Mouse (Mus musculus) heart, embryonic 16.5 days (tissue): ENCODE results near the gene Pole3. TPM values are rescaled to one million over a fixed set of nuclear protein-coding genes. Genes with fewer than 3 reads are reported as not detected.
"Not testable (repeated sequence)": the region's sequence is repeated elsewhere in the genome, so short reads cannot be mapped to it uniquely, and the experiment has no call there.

Experiments
- ATAC-seq: fragments of 200-750 bp; cut with Nextera tagmentation; replicated peaks from 2 replicates; pipeline ENCODE4 v1.8.0; 2017; ENCODE audit warnings: moderate number of reproducible peaks; ENCODE audit not compliant: insufficient read depth, low FRiP score; ENCODE audit errors: extremely low read depth
- H3K27ac ChIP-seq: fragments of 300-500 bp; sonication (generic); 2 replicates; pipeline ENCODE4 v1.5.1; 2014; ENCODE audit warnings: mild to moderate bottlenecking, low read length, control low read depth, moderate library complexity
- H3K27me3 ChIP-seq: fragments of 300-500 bp; sonication (generic); 2 replicates; pipeline ENCODE4 v1.6.1; 2014; ENCODE audit warnings: low read length, mixed read lengths; ENCODE audit not compliant: control insufficient read depth, insufficient read depth
- H3K36me3 ChIP-seq: fragments of 300-500 bp; sonication (generic); 2 replicates; pipeline ENCODE4 v1.6.1; 2014; ENCODE audit not compliant: control insufficient read depth, insufficient read depth
- H3K4me1 ChIP-seq: fragments of 300-500 bp; sonication (generic); 2 replicates; pipeline ENCODE4 v1.6.1; 2014; ENCODE audit warnings: low read length, mixed read lengths; ENCODE audit not compliant: control insufficient read depth, insufficient read depth
- H3K4me2 ChIP-seq: fragments of 300-500 bp; sonication (generic); 2 replicates; pipeline ENCODE4 v1.6.1; 2014; ENCODE audit warnings: low read depth, mild to moderate bottlenecking, control low read depth, low read length
- H3K4me3 ChIP-seq: fragments of 300-500 bp; sonication (generic); 2 replicates; pipeline ENCODE4 v1.5.1; 2014; ENCODE audit warnings: mild to moderate bottlenecking, control low read depth, low read length
- H3K9ac ChIP-seq: fragments of 300-500 bp; sonication (generic); 2 replicates; pipeline ENCODE4 v1.6.1; 2014; ENCODE audit warnings: low read length, control low read depth
- H3K9me3 ChIP-seq: fragments of 300-500 bp; sonication (generic); replicated peaks from 2 replicates; pipeline ENCODE4 v1.6.1; 2016; ENCODE audit warnings: low read length; ENCODE audit not compliant: control insufficient read depth
- WGBS: fragments of 180-500 bp; shearing (Covaris S2); extraction: QIAGEN DNeasy Blood & Tissue Kit; methylation state at CpG from one replicate; pipeline ENCODE4 v1.1.7; 2014; 5-methylcytosine and 5-hydroxymethylcytosine counted together
- polyA plus RNA-seq: library from polyadenylated mRNA; unstranded; fragments of >200 nt; fragmentation: Nextera tagmentation; extraction: Ambion mirVana; gene quantifications from 2 replicates; pipeline ENCODE4 v1.2.1, GENCODE M21; 2015

Gene Pole3
- polyA plus RNA-seq, 1 experiment from 2014 or later = 51.4 TPM

DNA sequence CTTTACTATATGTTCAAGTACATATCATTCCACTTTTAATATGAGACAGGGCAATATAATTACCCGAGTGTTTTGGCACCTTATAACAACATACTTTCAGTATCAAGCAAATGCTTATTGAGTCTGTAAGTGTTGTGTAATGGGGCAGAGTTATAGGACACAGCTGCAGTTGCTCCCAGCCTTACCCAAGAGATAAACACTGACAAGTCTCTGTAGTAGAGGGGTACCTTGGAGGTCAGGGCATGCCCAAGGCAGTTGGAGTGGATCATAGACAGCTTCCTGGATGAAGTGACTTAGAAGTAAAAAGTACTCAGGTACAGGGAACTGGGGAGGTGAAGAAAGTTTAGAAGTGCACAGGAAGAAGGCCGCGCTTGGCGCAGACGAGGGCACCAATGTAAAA is 37.7 kb downstream of the Pole3 start:
- Histone ChIP-seq H3K4me1 (no peaks in the 10 kb centered on the region), H3K9ac (no peak overlapping the region), H3K27ac (no peak overlapping the region), H3K9me3 (no peaks in the 10 kb centered on the region), H3K36me3 (no peaks in the 10 kb centered on the region), H3K4me3 (no peak overlapping the region), H3K4me2 (no peak overlapping the region), H3K27me3 (no peaks in the 10 kb centered on the region)
- ATAC-seq = no peak
- WGBS = 88% methylated on average over 5 of the region's 5 CpGs

DNA sequence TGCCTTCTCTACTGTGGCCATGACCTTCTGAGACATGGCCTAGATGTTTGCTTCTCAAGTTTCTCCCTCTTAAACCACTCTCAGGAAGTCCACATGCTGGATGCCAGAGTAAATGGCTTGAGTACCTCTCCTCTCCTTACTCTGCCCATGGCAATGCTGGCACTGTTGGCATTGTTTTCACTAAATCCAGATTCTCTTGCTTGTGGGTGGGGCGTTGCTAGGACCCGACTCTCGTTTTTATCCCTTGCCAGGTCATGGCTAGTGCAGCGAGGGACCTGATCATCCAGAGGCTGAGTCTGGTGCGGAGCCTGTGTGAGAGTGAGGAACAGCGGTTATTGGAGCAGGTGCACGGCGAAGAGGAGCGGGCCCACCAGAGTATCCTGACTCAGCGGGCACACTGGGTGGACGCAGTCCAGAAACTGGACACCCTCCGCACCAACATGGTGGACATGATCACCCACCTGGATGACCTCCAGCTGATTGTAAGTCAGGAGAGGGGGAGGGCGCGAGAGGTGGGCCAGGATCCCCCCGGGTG is 38.6 kb downstream of the Pole3 start:
- no peaks in the 10 kb centered on the region for H3K36me3 ChIP-seq
- ATAC-seq = no peak
- H3K4me2 ChIP-seq = no peak overlapping the region
- H3K9ac ChIP-seq = no peak overlapping the region
- no peaks in the 10 kb centered on the region for H3K27me3 ChIP-seq
- no peak overlapping the region for H3K4me3 ChIP-seq
- no peaks in the 10 kb centered on the region for H3K9me3 ChIP-seq
- no peaks in the 10 kb centered on the region for H3K4me1 ChIP-seq
- no peak overlapping the region for H3K27ac ChIP-seq
- 86% methylated on average over 15 of the region's 15 CpGs for WGBS

- H3K4me3 ChIP-seq = no peak overlapping the region
- no peaks in the 10 kb centered on the region for H3K4me1 ChIP-seq
- no peak overlapping the region for H3K4me2 ChIP-seq
- H3K27me3 ChIP-seq = no peaks in the 10 kb centered on the region
- no peaks in the 10 kb centered on the region for H3K9me3 ChIP-seq
- H3K36me3 ChIP-seq = no peaks in the 10 kb centered on the region
- no peak overlapping the region for H3K27ac ChIP-seq
- ATAC-seq = no peak
- H3K9ac ChIP-seq = no peak overlapping the region
- WGBS = 71% methylated on average over 8 of the region's 8 CpGs
These were observed 39.3 kb downstream of the Pole3 start for GRCm38 (mm10) chr4:62485450-62486161.

DNA sequence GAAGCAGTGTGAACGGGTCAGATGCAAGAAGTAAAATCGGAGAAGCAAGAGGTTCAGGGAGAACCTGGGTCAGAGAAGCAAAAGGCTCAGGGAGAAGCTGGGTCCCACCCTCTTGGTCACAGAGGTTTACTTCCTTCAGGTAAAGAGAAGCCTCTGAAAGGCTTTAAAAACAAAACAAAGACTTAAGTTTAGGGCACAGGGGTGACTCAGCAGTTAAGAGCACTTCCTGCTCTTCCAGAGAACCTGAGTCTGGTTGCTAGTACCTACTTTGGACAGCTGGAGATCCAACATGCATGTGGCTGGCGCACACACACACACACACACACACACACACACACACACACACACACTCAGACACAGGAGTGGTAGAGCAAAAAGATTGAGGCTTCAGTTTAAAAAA is 39.9 kb downstream of the Pole3 start:
- H3K4me1 ChIP-seq = peaks cover 2% of the 10 kb centered on the region
- no peak for ATAC-seq
- no peak overlapping the region for H3K4me3 ChIP-seq
- H3K27ac ChIP-seq = no peak overlapping the region
- H3K9me3 ChIP-seq = no peaks in the 10 kb centered on the region
- H3K4me2 ChIP-seq = no peak overlapping the region
- no peaks in the 10 kb centered on the region for H3K27me3 ChIP-seq
- WGBS = 75% methylated on average over 3 of the region's 3 CpGs
- H3K9ac ChIP-seq = no peak overlapping the region
- no peaks in the 10 kb centered on the region for H3K36me3 ChIP-seq

DNA sequence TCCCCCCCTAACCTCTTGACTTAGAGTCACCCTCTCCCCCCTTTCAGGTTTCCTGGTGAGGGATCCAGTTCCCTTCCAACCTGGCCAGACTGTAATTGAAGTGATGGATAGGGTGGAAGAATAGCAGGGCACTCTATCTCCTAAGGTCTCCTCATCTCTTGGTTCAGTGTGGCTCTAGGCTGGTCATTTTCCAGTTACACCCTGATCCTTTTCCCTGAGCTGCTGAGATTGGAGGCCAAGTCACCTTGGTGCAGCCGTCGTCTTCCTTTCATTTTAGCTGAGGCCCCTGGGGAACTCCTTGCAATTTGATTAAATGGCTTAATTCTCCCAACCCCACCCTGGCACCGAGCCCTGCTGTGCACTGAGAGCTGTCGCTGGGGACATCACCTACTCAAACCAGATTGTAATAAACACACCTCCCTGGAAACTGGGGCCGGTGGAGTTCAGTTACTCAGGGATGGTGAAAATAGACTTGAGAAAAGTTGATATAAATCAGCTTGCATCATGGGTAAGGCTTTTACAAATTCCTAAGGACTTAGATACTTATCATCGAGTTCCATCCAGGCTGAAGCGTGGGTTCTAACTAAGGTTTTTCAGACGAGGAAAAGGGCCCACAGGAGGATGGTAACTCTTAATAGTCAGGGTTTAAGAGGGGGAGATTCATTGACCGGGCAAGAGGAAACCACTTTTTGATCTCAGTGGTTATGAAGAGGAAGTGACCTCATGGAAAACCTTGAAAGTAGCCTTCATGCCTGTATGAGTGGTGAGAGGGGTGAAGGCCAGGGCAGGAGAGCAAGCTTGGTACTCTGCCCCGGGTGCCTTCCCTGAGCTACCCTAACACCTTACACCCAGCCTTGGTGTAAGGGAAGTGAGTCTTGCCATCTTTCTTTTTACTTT is 43.9 kb downstream of the Pole3 start:
- no peak for ATAC-seq
- no peaks in the 10 kb centered on the region for H3K36me3 ChIP-seq
- no peak overlapping the region for H3K4me2 ChIP-seq
- no peaks in the 10 kb centered on the region for H3K27me3 ChIP-seq
- H3K9ac ChIP-seq = no peak overlapping the region
- no peaks in the 10 kb centered on the region for H3K9me3 ChIP-seq
- no peak overlapping the region for H3K27ac ChIP-seq
- no peak overlapping the region; the same call in 1 of the 2 replicates for H3K4me3 ChIP-seq
- peaks cover 9% of the 10 kb centered on the region for H3K4me1 ChIP-seq
- WGBS = 37% methylated on average over 10 of the region's 10 CpGs

DNA sequence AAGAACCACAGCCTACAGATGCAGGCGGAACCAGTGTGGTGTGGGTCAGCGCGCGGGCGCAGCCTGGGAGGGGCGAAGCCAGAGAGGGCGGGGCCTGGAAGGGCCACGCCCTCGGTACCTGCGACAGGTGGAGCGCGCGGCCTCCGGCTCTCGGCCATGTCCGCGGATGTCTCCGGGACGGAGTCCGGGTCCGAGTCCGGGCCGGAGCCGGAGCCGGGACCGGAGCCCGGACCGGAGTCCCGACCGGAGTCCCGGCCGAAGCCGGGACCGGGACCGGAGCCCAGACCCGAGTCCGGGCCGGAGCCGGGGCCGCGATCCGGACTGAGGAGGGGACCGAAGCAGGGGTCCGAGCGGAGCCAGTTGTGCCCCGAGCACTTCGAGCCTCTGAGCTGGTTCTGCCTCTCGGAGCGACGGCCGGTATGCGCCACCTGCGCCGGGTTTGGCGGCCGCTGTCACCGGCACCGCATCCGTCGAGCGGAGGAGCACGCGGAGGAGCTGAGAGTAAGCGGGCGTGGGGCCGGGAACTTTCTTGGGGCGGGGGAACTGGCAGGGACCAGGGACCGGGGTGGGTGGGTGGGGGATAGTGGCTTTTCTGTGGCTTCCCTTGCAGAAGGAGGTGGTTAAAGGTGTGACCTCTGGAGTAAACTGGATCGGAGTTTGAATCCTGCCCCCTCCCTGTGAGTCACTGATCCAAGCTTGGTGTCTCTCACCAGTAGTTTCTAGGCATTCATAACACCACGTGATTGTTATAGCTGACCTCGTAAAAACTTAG is 44.7 kb downstream of the Pole3 start, which contains the start of gene Bspry:
Gene Bspry, plus strand, starts transcription at position 117 of the 772 bp plus-strand sequence.
- H3K9ac ChIP-seq = peak within 1 kb of the TSS; percentile 61
- H3K4me1 ChIP-seq = peaks cover 9% of the 10 kb centered on the region
- H3K9me3 ChIP-seq = no peaks in the 10 kb centered on the region
- H3K36me3 ChIP-seq = no peaks in the 10 kb centered on the region
- no peaks in the 10 kb centered on the region for H3K27me3 ChIP-seq
- no peak within 1 kb of the TSS for H3K27ac ChIP-seq
- WGBS = 2% methylated on average over 71 of the region's 71 CpGs
- peak; percentile 71 for ATAC-seq
- peak within 1 kb of the TSS; percentile 56 for H3K4me3 ChIP-seq
- peak within 1 kb of the TSS; percentile 90 for H3K4me2 ChIP-seq

- WGBS = 14% methylated on average over 11 of the region's 11 CpGs
- not testable (repeated sequence) for H3K36me3 ChIP-seq, ATAC-seq, H3K27ac ChIP-seq, H3K4me1 ChIP-seq, H3K27me3 ChIP-seq, H3K9me3 ChIP-seq
- Histone ChIP-seq H3K9ac (peak overlapping the region; percentile 61), H3K4me2 (peak overlapping the region; percentile 90), H3K4me3 (peak overlapping the region; percentile 56)
These were observed 45.3 kb downstream of the Pole3 start for GRCm38 (mm10) chr4:62479593-62479936.

DNA sequence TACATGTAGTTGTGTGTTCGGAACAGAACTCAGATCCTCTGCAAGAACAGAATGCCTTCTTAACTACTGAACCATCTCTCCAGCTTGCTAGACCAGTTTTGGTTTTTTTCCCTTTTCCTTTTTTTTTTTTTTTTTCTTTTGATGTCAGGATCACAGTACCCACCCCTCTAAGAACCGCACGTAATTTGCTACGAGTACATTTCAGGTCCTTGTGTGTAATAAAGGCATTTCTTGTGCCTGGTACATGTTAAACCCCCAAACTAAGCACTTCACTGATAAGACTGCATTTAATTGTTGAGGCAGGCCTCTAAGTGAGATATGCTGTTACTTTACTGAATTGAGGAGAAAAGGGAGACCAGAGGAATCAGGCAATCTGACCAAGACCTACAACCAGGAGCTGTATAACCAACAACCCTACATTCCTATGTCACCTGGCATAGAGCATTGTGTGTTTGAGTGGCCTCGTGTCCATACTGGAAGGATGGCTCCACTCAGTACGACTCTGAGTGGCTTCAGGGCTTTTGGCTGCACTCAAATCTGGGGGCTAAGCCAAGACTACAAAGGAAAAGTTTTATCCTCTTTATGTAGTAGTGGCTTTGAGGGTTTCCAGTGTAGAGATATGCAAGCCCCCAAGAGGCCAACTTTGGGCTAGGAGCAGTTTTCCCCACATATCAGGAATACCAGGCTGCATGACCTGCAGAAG is 47.2 kb downstream of the Pole3 start:
- Histone ChIP-seq H3K4me3 (no peak overlapping the region), H3K27me3 (no peaks in the 10 kb centered on the region), H3K27ac (no peak overlapping the region), H3K9me3 (no peaks in the 10 kb centered on the region), H3K4me1 (peaks cover 9% of the 10 kb centered on the region), H3K4me2 (no peak overlapping the region), H3K9ac (no peak overlapping the region), H3K36me3 (no peaks in the 10 kb centered on the region)
- WGBS = 70% methylated on average over 6 of the region's 6 CpGs
- no peak for ATAC-seq
